Mouse (Mus musculus) stomach, embryonic 15.5 days (tissue): Measurements from ENCODE around the gene Car5a. TPM values are rescaled to one million over a fixed set of nuclear protein-coding genes. Genes with fewer than 3 reads are reported as not detected.

Experiments used
- ATAC-seq: fragments of 200-750 bp; cut with Nextera tagmentation; 2 replicates; pipeline ENCODE4 v1.8.0; 2017; ENCODE audit warnings: low read depth, moderate number of reproducible peaks, moderate TSS enrichment; ENCODE audit not compliant: insufficient read depth, low FRiP score
- H3K27ac ChIP-seq: fragments of 300-500 bp; sonication (generic); 2 replicates; pipeline ENCODE4 v1.5.1; 2015; ENCODE audit warnings: mild to moderate bottlenecking, inconsistent platforms
- H3K27me3 ChIP-seq: fragments of 300-500 bp; sonication (generic); replicated peaks from 2 replicates; pipeline ENCODE4 v1.6.1; 2015; ENCODE audit warnings: inconsistent platforms
- H3K36me3 ChIP-seq: fragments of 300-500 bp; sonication (generic); 2 replicates; pipeline ENCODE4 v1.6.1; 2015; ENCODE audit warnings: inconsistent platforms
- H3K4me1 ChIP-seq: fragments of 300-500 bp; sonication (generic); 2 replicates; pipeline ENCODE4 v1.6.1; 2015; ENCODE audit warnings: inconsistent platforms
- H3K4me2 ChIP-seq: fragments of 300-500 bp; sonication (generic); 2 replicates; pipeline ENCODE4 v1.6.1; 2015; ENCODE audit warnings: mild to moderate bottlenecking, inconsistent platforms
- H3K4me3 ChIP-seq: fragments of 300-500 bp; sonication (generic); replicated peaks from 2 replicates; pipeline ENCODE4 v1.5.1; 2015; ENCODE audit warnings: inconsistent platforms
- H3K9ac ChIP-seq: fragments of 300-500 bp; sonication (generic); 2 replicates; pipeline ENCODE4 v1.6.1; 2015; ENCODE audit warnings: inconsistent platforms
- H3K9me3 ChIP-seq: fragments of 300-500 bp; sonication (generic); 2 replicates; pipeline ENCODE4 v1.6.1; 2016; ENCODE audit warnings: inconsistent platforms
- WGBS: fragments of 180-500 bp; shearing (Covaris S2); methylation state at CpG from one replicate; pipeline ENCODE4 v1.1.7; 2015; 5-methylcytosine and 5-hydroxymethylcytosine counted together
- polyA plus RNA-seq: library from polyadenylated mRNA; unstranded; fragments of >200 nt; fragmentation: Nextera tagmentation; extraction: Ambion mirVana; gene quantifications from 2 replicates; pipeline ENCODE4 v1.2.1, GENCODE M21; 2015

Gene Car5a
- polyA plus RNA-seq, 1 experiment from 2014 or later: 0.21 TPM

GRCm38 (mm10) chr8:121946351-121946750 lies 1.6 kb upstream of the Car5a start:
- 85% methylated on average over 7 of the region's 7 CpGs for WGBS
- Histone ChIP-seq H3K9ac (no peak overlapping the region), H3K4me1 (peaks cover 23% of the 10 kb centered on the region), H3K4me2 (no peak overlapping the region), H3K9me3 (no peaks in the 10 kb centered on the region), H3K27ac (no peak overlapping the region), H3K36me3 (no peaks in the 10 kb centered on the region), H3K4me3 (no peak overlapping the region), H3K27me3 (no peaks in the 10 kb centered on the region)
- no peak for ATAC-seq

- WGBS: 75% methylated on average over 8 of the region's 8 CpGs
- Histone ChIP-seq H3K27ac (no peak overlapping the region), H3K36me3 (no peaks in the 10 kb centered on the region), H3K27me3 (no peaks in the 10 kb centered on the region), H3K4me1 (peaks cover 16% of the 10 kb centered on the region), H3K9ac (no peak overlapping the region), H3K4me2 (no peak overlapping the region), H3K4me3 (no peak overlapping the region), H3K9me3 (no peaks in the 10 kb centered on the region)
- no peak for ATAC-seq
Measured at GRCm38 (mm10) chr8:121943716-121944115, 988 bp downstream of the Car5a start.

- no peak overlapping the region for H3K4me3 ChIP-seq
- ATAC-seq: no peak
- peaks cover 10% of the 10 kb centered on the region for H3K4me1 ChIP-seq
- H3K9me3 ChIP-seq: no peaks in the 10 kb centered on the region
- no peaks in the 10 kb centered on the region for H3K27me3 ChIP-seq
- H3K9ac ChIP-seq: no peak overlapping the region
- no peaks in the 10 kb centered on the region for H3K36me3 ChIP-seq
- no peak overlapping the region for H3K4me2 ChIP-seq
- 24% methylated on average over 2 of the region's 2 CpGs for WGBS
- H3K27ac ChIP-seq: no peak overlapping the region
Measured at GRCm38 (mm10) chr8:121943057-121943540, 1.6 kb downstream of the Car5a start.

- no peak for ATAC-seq
- Histone ChIP-seq H3K9me3 (no peaks in the 10 kb centered on the region), H3K4me1 (peaks cover 10% of the 10 kb centered on the region; the same call in 1 of the 2 replicates), H3K36me3 (no peaks in the 10 kb centered on the region), H3K4me3 (no peak overlapping the region), H3K9ac (no peak overlapping the region), H3K27ac (no peak overlapping the region), H3K4me2 (no peak overlapping the region), H3K27me3 (no peaks in the 10 kb centered on the region)
- 81% methylated on average over 7 of the region's 7 CpGs for WGBS
Measured at GRCm38 (mm10) chr8:121938732-121939131, 6.0 kb downstream of the Car5a start.

- H3K9me3 ChIP-seq: no peaks in the 10 kb centered on the region
- ATAC-seq: no peak
- H3K4me2 ChIP-seq: no peak overlapping the region
- H3K4me1 ChIP-seq: peaks cover 10% of the 10 kb centered on the region; the same call in 1 of the 2 replicates
- H3K27me3 ChIP-seq: no peaks in the 10 kb centered on the region
- no peak overlapping the region for H3K9ac ChIP-seq
- 43% methylated on average over 14 of the region's 14 CpGs for WGBS
- H3K36me3 ChIP-seq: no peaks in the 10 kb centered on the region
- H3K4me3 ChIP-seq: no peak overlapping the region
- no peak overlapping the region for H3K27ac ChIP-seq
Measured at GRCm38 (mm10) chr8:121936391-121936790, 8.3 kb downstream of the Car5a start.

- Histone ChIP-seq H3K27ac (no peak overlapping the region), H3K9ac (no peak overlapping the region), H3K9me3 (no peaks in the 10 kb centered on the region), H3K4me1 (peaks cover 10% of the 10 kb centered on the region; the same call in 1 of the 2 replicates), H3K4me3 (no peak overlapping the region), H3K27me3 (no peaks in the 10 kb centered on the region), H3K36me3 (no peaks in the 10 kb centered on the region), H3K4me2 (no peak overlapping the region)
- WGBS: 46% methylated on average over 12 of the region's 12 CpGs
- no peak for ATAC-seq
Measured at GRCm38 (mm10) chr8:121935341-121936294, 9.1 kb downstream of the Car5a start.

- H3K27me3 ChIP-seq: no peaks in the 10 kb centered on the region
- H3K9me3 ChIP-seq: no peaks in the 10 kb centered on the region
- no peak for ATAC-seq
- no peak overlapping the region for H3K27ac ChIP-seq
- H3K4me3 ChIP-seq: no peak overlapping the region
- no peak overlapping the region for H3K9ac ChIP-seq
- peaks cover 10% of the 10 kb centered on the region; the same call in 1 of the 2 replicates for H3K4me1 ChIP-seq
- H3K4me2 ChIP-seq: no peak overlapping the region
- H3K36me3 ChIP-seq: no peaks in the 10 kb centered on the region
Measured at GRCm38 (mm10) chr8:121934923-121935322, 9.8 kb downstream of the Car5a start.

GRCm38 (mm10) chr8:121934506-121934905 lies 10.2 kb downstream of the Car5a start:
- H3K27me3 ChIP-seq: no peaks in the 10 kb centered on the region
- no peak overlapping the region for H3K27ac ChIP-seq
- H3K9me3 ChIP-seq: no peaks in the 10 kb centered on the region
- peaks cover 10% of the 10 kb centered on the region; the same call in 1 of the 2 replicates for H3K4me1 ChIP-seq
- no peak overlapping the region for H3K4me3 ChIP-seq
- no peak overlapping the region for H3K9ac ChIP-seq
- WGBS: 39% methylated on average over 4 of the region's 4 CpGs
- no peaks in the 10 kb centered on the region for H3K36me3 ChIP-seq
- no peak overlapping the region for H3K4me2 ChIP-seq
- ATAC-seq: no peak

- WGBS: 85% methylated on average over 14 of the region's 14 CpGs
- no peaks in the 10 kb centered on the region for H3K9me3 ChIP-seq
- H3K27ac ChIP-seq: no peak overlapping the region
- no peak overlapping the region for H3K4me2 ChIP-seq
- peaks cover 10% of the 10 kb centered on the region; the same call in 1 of the 2 replicates for H3K4me1 ChIP-seq
- H3K36me3 ChIP-seq: no peaks in the 10 kb centered on the region
- no peak overlapping the region for H3K4me3 ChIP-seq
- no peak overlapping the region for H3K9ac ChIP-seq
- no peaks in the 10 kb centered on the region for H3K27me3 ChIP-seq
- no peak for ATAC-seq
Measured at GRCm38 (mm10) chr8:121932668-121933520, 11.8 kb downstream of the Car5a start.

GRCm38 (mm10) chr8:121932026-121932667 lies 12.6 kb downstream of the Car5a start:
- no peak for ATAC-seq
- WGBS: 78% methylated on average over 12 of the region's 12 CpGs
- no peaks in the 10 kb centered on the region for H3K9me3 ChIP-seq
- H3K9ac ChIP-seq: no peak overlapping the region
- H3K4me3 ChIP-seq: no peak overlapping the region
- H3K27me3 ChIP-seq: no peaks in the 10 kb centered on the region
- no peak overlapping the region for H3K27ac ChIP-seq
- no peak overlapping the region for H3K4me2 ChIP-seq
- peaks cover 10% of the 10 kb centered on the region; the same call in 1 of the 2 replicates for H3K4me1 ChIP-seq
- H3K36me3 ChIP-seq: no peaks in the 10 kb centered on the region

GRCm38 (mm10) chr8:121931571-121931970 lies 13.1 kb downstream of the Car5a start:
- no peak for ATAC-seq
- Histone ChIP-seq H3K4me2 (no peak overlapping the region), H3K36me3 (no peaks in the 10 kb centered on the region), H3K9ac (no peak overlapping the region), H3K4me3 (no peak overlapping the region), H3K27me3 (no peaks in the 10 kb centered on the region), H3K27ac (no peak overlapping the region), H3K9me3 (no peaks in the 10 kb centered on the region), H3K4me1 (peaks cover 10% of the 10 kb centered on the region; the same call in 1 of the 2 replicates)
- WGBS: 87% methylated on average over 7 of the region's 7 CpGs
